Comparison of ENCODE assay signal across 8 mouse cellular contexts in the genomic region with DNA sequence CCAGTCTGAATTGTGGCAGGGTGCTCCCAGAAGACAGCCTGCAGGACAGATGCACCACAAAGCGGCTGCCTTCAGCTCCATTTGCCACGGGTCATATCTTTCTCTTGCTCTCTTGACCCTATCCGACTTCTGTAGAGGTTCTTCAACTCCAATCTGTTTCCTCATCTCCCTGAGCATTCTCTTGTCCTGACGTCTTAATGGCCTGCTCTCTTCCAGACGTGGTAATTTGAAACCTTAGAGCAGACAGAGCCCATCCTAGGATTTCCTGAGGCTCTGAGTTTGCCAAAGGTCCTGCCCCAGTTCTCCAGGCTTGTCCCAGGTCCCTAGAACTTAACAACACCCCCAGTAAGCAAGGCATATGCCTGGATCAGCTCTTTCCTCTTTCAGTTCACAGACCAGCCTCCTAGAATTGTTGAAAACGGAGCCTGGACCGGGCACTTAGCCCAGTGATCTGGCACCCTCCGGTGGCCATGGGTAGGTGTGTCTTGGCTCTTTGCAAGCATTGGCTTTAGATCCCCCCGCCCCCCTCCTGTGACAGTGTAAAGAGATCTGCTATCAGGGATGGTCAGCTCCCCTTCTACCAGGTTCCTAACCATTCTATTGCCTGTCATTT. TPM values are rescaled to one million over a fixed set of nuclear protein-coding genes. Genes with fewer than 3 reads are reported as not detected.
DNase-seq lines count a peak whose midpoint lies in the region; ATAC-seq and TF ChIP-seq lines count a peak whose summit lies in the region.

No protein-coding gene starts in this region.

- no peak overlapping the region; the same call in 1 of the 2 replicates for H3K9ac ChIP-seq in hindbrain, embryonic 12.5 days
- no peak overlapping the region for H3K9ac ChIP-seq in midbrain, embryonic 14.5 days (replicated peaks; ENCODE audit: low read length)
- H3K9ac ChIP-seq in stomach, postnatal 0 days (ENCODE audit: low read length), result peak overlapping the region; percentile 39; the same call in 1 of the 2 replicates

- no peak overlapping the region for H3K4me2 ChIP-seq in hindbrain, embryonic 12.5 days (replicated peaks)
- no peak overlapping the region for H3K4me2 ChIP-seq in midbrain, embryonic 14.5 days (ENCODE audit: low read length)
- H3K4me2 ChIP-seq in stomach, postnatal 0 days (replicated peaks; ENCODE audit: low read depth), result peak overlapping the region; percentile 20; the same call in 1 of the 2 replicates

- no peaks in the 10 kb centered on the region for H3K9me3 ChIP-seq in hindbrain, embryonic 10.5 days
- no peaks in the 10 kb centered on the region for H3K9me3 ChIP-seq in hindbrain, embryonic 12.5 days (replicated peaks)
- H3K9me3 ChIP-seq in limb, embryonic 10.5 days (replicated peaks), result no peaks in the 10 kb centered on the region
- no peaks in the 10 kb centered on the region for H3K9me3 ChIP-seq in midbrain, embryonic 14.5 days (ENCODE audit: control insufficient read depth, low read length)
- no peaks in the 10 kb centered on the region for H3K9me3 ChIP-seq in stomach, postnatal 0 days (ENCODE audit: control insufficient read depth, low read length)

- ATAC-seq in hindbrain, embryonic 12.5 days (ENCODE audit: low FRiP score), result no peak
- peak; percentile 70 to 72 for ATAC-seq in hematopoietic stem cell, adult 5-6 weeks (replicated peaks in 1 of 2; ENCODE audit: insufficient read depth in 1 of 2, low FRiP score in 2 of 2, low TSS enrichment in 1 of 2, low read depth in 1 of 2, poor library complexity in 2 of 2, severe bottlenecking in 2 of 2)
- ATAC-seq in midbrain, embryonic 14.5 days (ENCODE audit: low FRiP score, low TSS enrichment), result no peak
- 0 out of 2 replicates have a peak, but pooled peaks have one; percentile 32 for ATAC-seq in stomach, postnatal 0 days (ENCODE audit: low FRiP score, low TSS enrichment)

- H3K36me3 ChIP-seq in hindbrain, embryonic 10.5 days, result no peaks in the 10 kb centered on the region
- no peaks in the 10 kb centered on the region for H3K36me3 ChIP-seq in hindbrain, embryonic 12.5 days
- no peaks in the 10 kb centered on the region for H3K36me3 ChIP-seq in limb, embryonic 10.5 days
- no peaks in the 10 kb centered on the region for H3K36me3 ChIP-seq in midbrain, embryonic 14.5 days (ENCODE audit: control insufficient read depth, insufficient read depth, low read length)
- no peaks in the 10 kb centered on the region for H3K36me3 ChIP-seq in stomach, postnatal 0 days (ENCODE audit: control insufficient read depth, insufficient read depth, low read length)

- H3K27me3 ChIP-seq in hindbrain, embryonic 10.5 days (ENCODE audit: insufficient read depth, poor library complexity, severe bottlenecking), result no peaks in the 10 kb centered on the region
- H3K27me3 ChIP-seq in hindbrain, embryonic 12.5 days, result no peaks in the 10 kb centered on the region
- no peaks in the 10 kb centered on the region for H3K27me3 ChIP-seq in limb, embryonic 10.5 days (ENCODE audit: low read depth, poor library complexity, severe bottlenecking)
- H3K27me3 ChIP-seq in midbrain, embryonic 14.5 days (ENCODE audit: control insufficient read depth, insufficient read depth, low read length), result no peaks in the 10 kb centered on the region
- H3K27me3 ChIP-seq in stomach, postnatal 0 days (ENCODE audit: control insufficient read depth, insufficient read depth, low read length), result no peaks in the 10 kb centered on the region

- no peak for TF ChIP-seq POLR2A in embryonic fibroblast, embryonic 13.5 days (IDR thresholded peaks at IDR 0.05; ENCODE audit: low read depth, low read length)

- no peak for TF ChIP-seq EP300 in stomach, postnatal 0 days (optimal IDR thresholded peaks at IDR 0.05)

- peak overlapping the region; percentile 74 for H3K27ac ChIP-seq in hindbrain, embryonic 10.5 days
- no peak overlapping the region for H3K27ac ChIP-seq in hindbrain, embryonic 12.5 days
- no peak overlapping the region for H3K27ac ChIP-seq in embryonic fibroblast, embryonic 13.5 days (ENCODE audit: insufficient read depth, low read length)
- H3K27ac ChIP-seq in limb, embryonic 10.5 days, result no peak overlapping the region
- no peak overlapping the region for H3K27ac ChIP-seq in midbrain, embryonic 14.5 days (replicated peaks; ENCODE audit: low read depth, low read length)
- H3K27ac ChIP-seq in stomach, postnatal 0 days (replicated peaks), result peak overlapping the region; percentile 58

- WGBS in hindbrain, embryonic 10.5 days, result 6% methylated on average over 9 of the region's 9 CpGs
- WGBS in hindbrain, embryonic 12.5 days, result 9% methylated on average over 9 of the region's 9 CpGs
- 3% methylated on average over 9 of the region's 9 CpGs for WGBS in limb, embryonic 10.5 days
- WGBS in midbrain, embryonic 14.5 days, result 10% methylated on average over 9 of the region's 9 CpGs
- 7% methylated on average over 9 of the region's 9 CpGs for WGBS in stomach, postnatal 0 days

- DNase-seq in hindbrain, embryonic 10.5 days (ENCODE audit: low spot score), result peak; percentile 60
- peak; percentile 16 to 46 for DNase-seq in adrenal gland, postnatal 4 days (ENCODE audit: low spot score in 2 of 2)
- peak; percentile 49 for DNase-seq in limb, embryonic 10.5 days (ENCODE audit: low spot score)
- peak; percentile 72 for DNase-seq in midbrain, embryonic 14.5 days
- peak; percentile 83 for DNase-seq in stomach, postnatal 0 days (ENCODE audit: low spot score)

- peaks cover 21% of the 10 kb centered on the region for H3K4me1 ChIP-seq in hindbrain, embryonic 10.5 days (replicated peaks)
- peaks cover 9% of the 10 kb centered on the region for H3K4me1 ChIP-seq in hindbrain, embryonic 12.5 days
- H3K4me1 ChIP-seq in embryonic fibroblast, embryonic 13.5 days (ENCODE audit: control insufficient read depth, insufficient read depth, low read length), result peaks cover 4% of the 10 kb centered on the region; the same call in 1 of the 2 replicates
- H3K4me1 ChIP-seq in limb, embryonic 10.5 days, result peaks cover 18% of the 10 kb centered on the region
- H3K4me1 ChIP-seq in midbrain, embryonic 14.5 days (ENCODE audit: control insufficient read depth, insufficient read depth, low read length), result no peaks in the 10 kb centered on the region
- 0 out of 2 replicates have a peak, but pooled peaks cover 3% of the 10 kb centered on the region for H3K4me1 ChIP-seq in stomach, postnatal 0 days (replicated peaks; ENCODE audit: control insufficient read depth, insufficient read depth)

- 0 out of 2 replicates have a peak overlapping the region, but pooled peaks have one; percentile 14 for H3K4me3 ChIP-seq in hindbrain, embryonic 10.5 days
- H3K4me3 ChIP-seq in hindbrain, embryonic 12.5 days, result no peak overlapping the region
- no peak overlapping the region for H3K4me3 ChIP-seq in embryonic fibroblast, embryonic 13.5 days (ENCODE audit: insufficient read depth, low read length)
- 0 out of 2 replicates have a peak overlapping the region, but pooled peaks have one; percentile 21 for H3K4me3 ChIP-seq in limb, embryonic 10.5 days
- H3K4me3 ChIP-seq in midbrain, embryonic 14.5 days (replicated peaks; ENCODE audit: low read depth, low read length), result no peak overlapping the region
- H3K4me3 ChIP-seq in stomach, postnatal 0 days (ENCODE audit: low read depth, low read length), result no peak overlapping the region

- peak; percentile 34; the same call in 1 of the 2 replicates for TF ChIP-seq CTCF in embryonic fibroblast, embryonic 13.5 days (IDR thresholded peaks at IDR 0.05; ENCODE audit: borderline replicate concordance, insufficient read depth, low read length)
- peak; percentile 79 for TF ChIP-seq CTCF in stomach, postnatal 0 days (IDR thresholded peaks at IDR 0.05; ENCODE audit: low read depth)

RNA-seq across cellular contexts. Expression of a gene that starts 38.2 kb away (rescaled TPM):
- polyA plus RNA-seq in hindbrain, embryonic 10.5 days (2016; fragmentation: Nextera tagmentation; extraction: Ambion mirVana), result 5.9 and 7.4 TPM in 2 replicates
- 11.4 and 15.1 TPM in 2 replicates for polyA plus RNA-seq in hindbrain, embryonic 12.5 days (2016; fragmentation: Nextera tagmentation; extraction: Ambion mirVana)
- total RNA-seq in adrenal gland, postnatal 4 days (2021), result 10 to 100 TPM; 56.2 to 56.5 TPM
- 40.8 and 57.0 TPM in 2 replicates for polyA plus RNA-seq in embryonic fibroblast, embryonic 13.5 days (2011; ENCODE audit: insufficient read length, low read depth, missing spikeins)
- total RNA-seq in hematopoietic stem cell, adult 5-6 weeks (2017), result 69.2 and 73.0 TPM in 2 replicates
- polyA plus RNA-seq in limb, embryonic 10.5 days (2016; fragmentation: Nextera tagmentation; extraction: Ambion mirVana), result 6.6 and 8.8 TPM in 2 replicates
- 15.1 and 15.2 TPM in 2 replicates for polyA plus RNA-seq in midbrain, embryonic 14.5 days (2014; fragmentation: Nextera tagmentation; extraction: Ambion mirVana)
- polyA plus RNA-seq in stomach, postnatal 0 days (2015; fragmentation: Nextera tagmentation; extraction: Ambion mirVana), result 4.4 TPM in 2 replicates

Comparison
In these comparisons a context has a peak if more than half of its experiments do, and no peak if none do; other contexts are left out.
1. H3K27ac ChIP-seq: peak in hindbrain, embryonic 10.5 days (single experiment) and stomach, postnatal 0 days (single experiment); none in hindbrain, embryonic 12.5 days (single experiment), embryonic fibroblast, embryonic 13.5 days (single experiment), limb, embryonic 10.5 days (single experiment) and midbrain, embryonic 14.5 days (single experiment).
2. H3K4me3 ChIP-seq: peak in hindbrain, embryonic 10.5 days (single experiment) and limb, embryonic 10.5 days (single experiment); none in hindbrain, embryonic 12.5 days (single experiment), embryonic fibroblast, embryonic 13.5 days (single experiment), midbrain, embryonic 14.5 days (single experiment) and stomach, postnatal 0 days (single experiment).
3. DNase-seq: peak in every context shown above with its lines; median percentile 83 in stomach, postnatal 0 days; 72 in midbrain, embryonic 14.5 days; 60 in hindbrain, embryonic 10.5 days; 49 in limb, embryonic 10.5 days; 31 in adrenal gland, postnatal 4 days.
4. ATAC-seq: peak in hematopoietic stem cell, adult 5-6 weeks (2 of 2) and stomach, postnatal 0 days (single experiment); none in hindbrain, embryonic 12.5 days (single experiment) and midbrain, embryonic 14.5 days (single experiment).